Mouse (Mus musculus): Measurements from ENCODE around the gene 4933402D24Rik. TPM values are rescaled to one million over a fixed set of nuclear protein-coding genes. Genes with fewer than 3 reads are reported as not detected.

The 4933402D24Rik gene
- polyA plus RNA-seq, 1 experiment: not detected

GRCm38 (mm10) chr1:63720161-63720560, 48.9 kb downstream of the 4933402D24Rik start:
- no peaks in the 10 kb centered on the region for H3K4me1 ChIP-seq (ENCODE audit: control insufficient read depth, insufficient read depth, insufficient read length)
- 82% methylated on average over 7 of the region's 7 CpGs for WGBS
- DNase-seq (ENCODE audit: low read depth in 1 of 2, low spot score in 2 of 2): no peak
- no peak overlapping the region for H3K4me3 ChIP-seq (ENCODE audit: extremely low read depth, insufficient read depth, insufficient read length)
- no peaks in the 10 kb centered on the region for H3K27me3 ChIP-seq (ENCODE audit: control insufficient read depth, insufficient read depth, low read length)
- no peaks in the 10 kb centered on the region for H3K36me3 ChIP-seq (ENCODE audit: control insufficient read depth, insufficient read depth, low read length)
- no peak for TF ChIP-seq POLR2A (IDR thresholded peaks at IDR 0.05; ENCODE audit: low read depth, low read length)
- TF ChIP-seq CTCF (IDR thresholded peaks at IDR 0.05; ENCODE audit: extremely low read depth, insufficient read depth, insufficient read length, insufficient replicate concordance): no peak
- H3K27ac ChIP-seq (ENCODE audit: insufficient read depth, low read length): no peak overlapping the region

- TF ChIP-seq POLR2A (IDR thresholded peaks at IDR 0.05; ENCODE audit: low read depth, low read length) (no peak), CTCF (IDR thresholded peaks at IDR 0.05; ENCODE audit: extremely low read depth, insufficient read depth, insufficient read length, insufficient replicate concordance) (no peak)
- 73% methylated on average over 3 of the region's 3 CpGs for WGBS
- no peak for DNase-seq (ENCODE audit: low read depth in 1 of 2, low spot score in 2 of 2)
Measured at GRCm38 (mm10) chr1:63708876-63709275, 60.2 kb downstream of the 4933402D24Rik start.

DNA sequence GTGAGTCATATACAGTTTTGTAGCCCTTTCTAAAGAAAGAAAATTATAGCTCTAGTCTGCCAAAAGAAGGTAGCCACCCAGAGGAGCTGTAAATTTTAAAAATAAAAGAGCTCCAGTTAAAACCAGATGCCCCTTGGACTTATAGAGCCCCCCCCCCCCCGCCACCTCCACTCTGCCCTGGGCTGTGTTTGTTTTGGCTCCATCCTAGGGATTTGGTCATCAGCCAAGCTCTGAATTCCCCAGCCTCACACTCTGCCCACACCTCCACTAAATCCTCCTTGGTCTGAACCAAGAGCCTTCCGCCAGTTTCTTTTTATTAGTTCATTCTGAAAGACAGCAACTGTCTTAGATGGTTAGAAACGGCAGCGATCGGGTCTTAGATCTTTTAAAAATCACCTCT, 63.3 kb downstream of the 4933402D24Rik start:
- H3K4me3 ChIP-seq (ENCODE audit: extremely low read depth, insufficient read depth, insufficient read length): no peak overlapping the region
- DNase-seq (ENCODE audit: low read depth in 1 of 2, low spot score in 2 of 2): no peak
- WGBS: 89% methylated on average over 5 of the region's 5 CpGs
- H3K36me3 ChIP-seq (ENCODE audit: control insufficient read depth, insufficient read depth, low read length): no peaks in the 10 kb centered on the region
- no peak overlapping the region for H3K27ac ChIP-seq (ENCODE audit: insufficient read depth, low read length)
- H3K4me1 ChIP-seq (ENCODE audit: control insufficient read depth, insufficient read depth, insufficient read length): no peaks in the 10 kb centered on the region
- TF ChIP-seq POLR2A (IDR thresholded peaks at IDR 0.05; ENCODE audit: low read depth, low read length): no peak
- no peak for TF ChIP-seq CTCF (IDR thresholded peaks at IDR 0.05; ENCODE audit: extremely low read depth, insufficient read depth, insufficient read length, insufficient replicate concordance)
- H3K27me3 ChIP-seq (ENCODE audit: control insufficient read depth, insufficient read depth, low read length): no peaks in the 10 kb centered on the region

More at GRCm38 (mm10) chr1:63708876-63709275, 60.2 kb downstream of the 4933402D24Rik start:
- no peak overlapping the region for H3K27ac ChIP-seq (ENCODE audit: insufficient read depth, low read length)
- H3K27me3 ChIP-seq (ENCODE audit: control insufficient read depth, insufficient read depth, low read length): no peaks in the 10 kb centered on the region
- H3K4me1 ChIP-seq (ENCODE audit: control insufficient read depth, insufficient read depth, insufficient read length): no peaks in the 10 kb centered on the region
- no peaks in the 10 kb centered on the region for H3K36me3 ChIP-seq (ENCODE audit: control insufficient read depth, insufficient read depth, low read length)
- H3K4me3 ChIP-seq (ENCODE audit: extremely low read depth, insufficient read depth, insufficient read length): no peak overlapping the region

Other genes starting within 250 kb of the 4933402D24Rik start
- not detected in 2 replicates for gene Gm39653, start 153.3 kb downstream of the 4933402D24Rik start, polyA plus RNA-seq (2012; rRNA removed)
- gene Dytn, start 82.3 kb downstream of the 4933402D24Rik start, polyA plus RNA-seq (2012; rRNA removed): not detected in 2 replicates
- not detected in 2 replicates for gene Mdh1b, start 38.9 kb downstream of the 4933402D24Rik start, polyA plus RNA-seq (2012; rRNA removed)
- gene Fastkd2, start 38.7 kb downstream of the 4933402D24Rik start, polyA plus RNA-seq (2012; rRNA removed): 1.8 and 1.9 TPM in 2 replicates